Mouse (Mus musculus) B cell, adult 2 months (primary cell): ENCODE measurements around the gene Pter.

ENCODE experiments used
- DNase-seq, 2 experiments: peaks; one replicate each; pipeline ENCODE4 v3.0.0; 2022

Gene Pter

GRCm38 (mm10) chr2:13009261-13009972 lies 85.6 kb downstream of the Pter start:
- DNase-seq = peak in 1 of 2 experiments; percentile 1

- peak in 1 of 2 experiments; percentile 4 for DNase-seq
These were observed 86.2 kb downstream of the Pter start for GRCm38 (mm10) chr2:13010030-13010459.

GRCm38 (mm10) chr2:13010460-13011341 lies 86.9 kb downstream of the Pter start:
- peak; percentile 4 to 11 for DNase-seq

GRCm38 (mm10) chr2:13011472-13011871 lies 87.6 kb downstream of the Pter start, which contains the start of gene C1ql3:
C1ql3 (minus strand) TSS chr2:13011806.
- peak in 1 of 2 experiments; percentile 3 for DNase-seq

GRCm38 (mm10) chr2:13011973-13012372 lies 88.1 kb downstream of the Pter start:
- DNase-seq = no peak

GRCm38 (mm10) chr2:13018382-13018781 lies 94.5 kb downstream of the Pter start:
- DNase-seq = no peak

- DNase-seq = no peak
These were observed 95.0 kb downstream of the Pter start for GRCm38 (mm10) chr2:13018861-13019260.

GRCm38 (mm10) chr2:13038772-13039171 lies 114.9 kb downstream of the Pter start:
- DNase-seq = no peak

- no peak for DNase-seq
These were observed 115.9 kb downstream of the Pter start for GRCm38 (mm10) chr2:13039785-13040184.

- DNase-seq = no peak
These were observed 120.7 kb downstream of the Pter start for GRCm38 (mm10) chr2:13044555-13044954.

GRCm38 (mm10) chr2:13048649-13049048 lies 124.8 kb downstream of the Pter start:
- no peak for DNase-seq
